Mouse (Mus musculus): ENCODE data around the gene Olfr1026.

DNA sequence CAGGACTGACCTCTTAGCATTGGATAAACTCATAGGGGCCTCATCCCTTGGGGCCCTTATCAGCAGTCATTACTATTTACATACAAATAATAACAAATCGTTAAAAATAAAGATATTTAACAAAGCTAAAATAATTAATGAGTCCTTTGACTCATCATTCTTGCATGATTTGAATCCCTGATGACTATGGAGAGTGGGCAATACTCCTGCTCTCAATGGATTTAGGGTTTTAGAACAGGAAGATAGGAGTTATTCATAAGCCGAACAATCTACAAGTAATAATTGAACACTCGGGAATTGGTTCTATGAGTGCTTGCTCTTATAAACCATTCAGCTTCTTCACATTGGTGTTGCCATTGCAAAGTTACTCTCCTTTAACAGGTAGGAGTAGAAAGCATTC, at the start of gene Olfr1026:
- TF ChIP-seq HCFC1 (IDR thresholded peaks at IDR 0.05; ENCODE audit: borderline replicate concordance, insufficient read depth, low read length) (no peak), ZC3H11A (IDR thresholded peaks at IDR 0.05; ENCODE audit: borderline replicate concordance, low read depth, low read length) (no peak), MAFK (IDR thresholded peaks at IDR 0.05; ENCODE audit: insufficient read depth, low read depth, low read length) (no peak)
